Mouse (Mus musculus): Measurements from ENCODE around the gene Grasp.

Grasp gene

GRCm38 (mm10) chr15:101194951-101195823 lies 28.8 kb upstream of the Grasp start:
- DNase-seq (ENCODE audit: low spot score), result no peak

GRCm38 (mm10) chr15:101196079-101196795 lies 27.8 kb upstream of the Grasp start:
- DNase-seq (ENCODE audit: low spot score), result no peak

- DNase-seq (ENCODE audit: low spot score), result no peak
Measured at GRCm38 (mm10) chr15:101196961-101197360, 27.0 kb upstream of the Grasp start.

GRCm38 (mm10) chr15:101197497-101198179 lies 26.4 kb upstream of the Grasp start:
- no peak for DNase-seq (ENCODE audit: low spot score)

- DNase-seq (ENCODE audit: low spot score), result peak; percentile 63
Measured at GRCm38 (mm10) chr15:101198218-101198617, 25.8 kb upstream of the Grasp start.

- no peak for DNase-seq (ENCODE audit: low spot score)
Measured at GRCm38 (mm10) chr15:101198850-101199249, 25.1 kb upstream of the Grasp start.

- no peak for DNase-seq (ENCODE audit: low spot score)
Measured at GRCm38 (mm10) chr15:101200777-101201295, 23.2 kb upstream of the Grasp start.

GRCm38 (mm10) chr15:101201414-101201813 lies 22.6 kb upstream of the Grasp start:
- no peak for DNase-seq (ENCODE audit: low spot score)

- DNase-seq (ENCODE audit: low spot score), result no peak
Measured at GRCm38 (mm10) chr15:101203673-101204072, 20.3 kb upstream of the Grasp start.

- DNase-seq (ENCODE audit: low spot score), result no peak
Measured at GRCm38 (mm10) chr15:101204781-101205180, 19.2 kb upstream of the Grasp start.

GRCm38 (mm10) chr15:101210228-101210627 lies 13.8 kb upstream of the Grasp start:
- DNase-seq (ENCODE audit: low spot score), result no peak

GRCm38 (mm10) chr15:101210998-101211613 lies 12.9 kb upstream of the Grasp start:
- DNase-seq (ENCODE audit: low spot score), result no peak

- DNase-seq (ENCODE audit: low spot score), result no peak
Measured at GRCm38 (mm10) chr15:101212435-101212834, 11.6 kb upstream of the Grasp start.

GRCm38 (mm10) chr15:101215136-101215535 lies 8.9 kb upstream of the Grasp start:
- DNase-seq (ENCODE audit: low spot score), result no peak

GRCm38 (mm10) chr15:101216036-101216435 lies 8.0 kb upstream of the Grasp start:
- DNase-seq (ENCODE audit: low spot score), result no peak

GRCm38 (mm10) chr15:101220905-101221297 lies 3.1 kb upstream of the Grasp start:
- DNase-seq (ENCODE audit: low spot score), result no peak

GRCm38 (mm10) chr15:101221298-101222104 lies 2.5 kb upstream of the Grasp start:
- peak; percentile 82 for DNase-seq (ENCODE audit: low spot score)

- no peak for DNase-seq (ENCODE audit: low spot score)
Measured at GRCm38 (mm10) chr15:101222897-101223482, 998 bp upstream of the Grasp start.

- DNase-seq (ENCODE audit: low spot score), result no peak
Measured at GRCm38 (mm10) chr15:101223596-101223995, 392 bp upstream of the Grasp start.

GRCm38 (mm10) chr15:101224977-101225376 lies 989 bp downstream of the Grasp start:
- DNase-seq (ENCODE audit: low spot score), result no peak

GRCm38 (mm10) chr15:101227971-101228370 lies 4.0 kb downstream of the Grasp start:
- no peak for DNase-seq (ENCODE audit: low spot score)

Measured in layer of hippocampus, adult 9-10 months (tissue).